Mouse (Mus musculus): ENCODE measurements around the gene Hspb2.

- TF ChIP-seq CTCF (IDR thresholded peaks at IDR 0.05; ENCODE audit: control insufficient read depth, insufficient read depth, insufficient read length) (no peak), USF1 (IDR thresholded peaks at IDR 0.05; ENCODE audit: low read depth) (no peak), MAX (IDR thresholded peaks at IDR 0.05) (no peak), CEBPB (IDR thresholded peaks at IDR 0.05; ENCODE audit: low read depth) (no peak), MYOD1 (IDR thresholded peaks at IDR 0.05; ENCODE audit: control insufficient read depth, insufficient read length, low read depth) (peak; percentile 43), MYOG (IDR thresholded peaks at IDR 0.05; ENCODE audit: control insufficient read depth, extremely low read depth, insufficient read length) (no peak), FOSL1 (IDR thresholded peaks at IDR 0.05; ENCODE audit: insufficient read depth, low read length, poor library complexity, severe bottlenecking) (no peak)
These were observed 846 bp upstream of the Hspb2 start for GRCm38 (mm10) chr9:50752784-50753615.
